Mouse (Mus musculus) left cerebral cortex, postnatal 4 days (tissue): Measurements from ENCODE around the gene Adamts17. TPM values are rescaled to one million over a fixed set of nuclear protein-coding genes. Genes with fewer than 3 reads are reported as not detected.
A peak's percentile ranks its signal among the peaks of the same experiment; 100 is the strongest.

Experiments used
- DNase-seq: peaks from one replicate; pipeline ENCODE4 v3.0.0-alpha.2; 2022
- intact Hi-C: fragments of 180-260 bp; cut with DNase I; formaldehyde crosslinking; loops from one replicate; pipeline ENCODE4 v1.15.1; 2025
- total RNA-seq, 2 experiments: library from RNA; stranded (reverse); gene quantifications; 2 replicates each; pipeline ENCODE4 v1.2.3; 2021

Adamts17 gene
- total RNA-seq, 2 experiments from 2014 or later = 16.1 to 17.3 TPM

GRCm38 (mm10) chr7:67051089-67051718 is 211.7 kb downstream of the Adamts17 start:
- DNase-seq = no peak
- intact Hi-C loops = no loop called here

- DNase-seq = no peak
- intact Hi-C loops = no loop called here
Observed at GRCm38 (mm10) chr7:67054876-67055275, 215.3 kb downstream of the Adamts17 start.

- DNase-seq = peak; percentile 84
- intact Hi-C loops = no loop called here
Observed at GRCm38 (mm10) chr7:67055510-67055909, 216.0 kb downstream of the Adamts17 start.

- peak; percentile 53 for DNase-seq
- intact Hi-C loops = no loop called here
Observed at GRCm38 (mm10) chr7:67061756-67062155, 222.2 kb downstream of the Adamts17 start.

- intact Hi-C loops = no loop called here
Observed at GRCm38 (mm10) chr7:67062571-67062970, 223.0 kb downstream of the Adamts17 start.

GRCm38 (mm10) chr7:67064627-67065305 is 225.2 kb downstream of the Adamts17 start:
- peak; percentile 5 for DNase-seq

More at GRCm38 (mm10) chr7:67062571-67062970, 223.0 kb downstream of the Adamts17 start:
- DNase-seq = no peak

GRCm38 (mm10) chr7:67065631-67066030 is 226.1 kb downstream of the Adamts17 start:
- intact Hi-C loops = no loop called here
- no peak for DNase-seq

More at GRCm38 (mm10) chr7:67064627-67065305, 225.2 kb downstream of the Adamts17 start:
- intact Hi-C loops = no loop called here

- no peak for DNase-seq
- intact Hi-C loops = no loop called here
Observed at GRCm38 (mm10) chr7:67072015-67072685, 232.6 kb downstream of the Adamts17 start.

- DNase-seq = no peak
- intact Hi-C loops = no loop called here
Observed at GRCm38 (mm10) chr7:67082751-67083150, 243.2 kb downstream of the Adamts17 start.

GRCm38 (mm10) chr7:67087759-67088158 is 248.2 kb downstream of the Adamts17 start:
- DNase-seq = peak; percentile 74

GRCm38 (mm10) chr7:67097096-67097495 is 257.6 kb downstream of the Adamts17 start:
- no peak for DNase-seq
- intact Hi-C loops = no loop called here

More at GRCm38 (mm10) chr7:67087759-67088158, 248.2 kb downstream of the Adamts17 start:
- intact Hi-C loops = no loop called here

GRCm38 (mm10) chr7:67101418-67101973 is 262.0 kb downstream of the Adamts17 start:
- no peak for DNase-seq
- intact Hi-C loops = no loop called here

GRCm38 (mm10) chr7:67110551-67111159 is 271.1 kb downstream of the Adamts17 start:
- DNase-seq = no peak
- intact Hi-C loops = no loop called here

GRCm38 (mm10) chr7:67112495-67113216 is 273.1 kb downstream of the Adamts17 start:
- intact Hi-C loops = no loop called here
- DNase-seq = no peak

GRCm38 (mm10) chr7:67114056-67114455 is 274.5 kb downstream of the Adamts17 start:
- intact Hi-C loops = no loop called here
- no peak for DNase-seq

GRCm38 (mm10) chr7:67115056-67115455 is 275.5 kb downstream of the Adamts17 start:
- intact Hi-C loops = no loop called here
- DNase-seq = no peak

GRCm38 (mm10) chr7:67135140-67135539 is 295.6 kb downstream of the Adamts17 start:
- DNase-seq = no peak

GRCm38 (mm10) chr7:67142347-67143015 is 302.9 kb downstream of the Adamts17 start:
- DNase-seq = no peak
- intact Hi-C loops = no loop called here

More at GRCm38 (mm10) chr7:67135140-67135539, 295.6 kb downstream of the Adamts17 start:
- intact Hi-C loops = no loop called here

- intact Hi-C loops = no loop called here
- peak; percentile 33 for DNase-seq
Observed at GRCm38 (mm10) chr7:67145748-67146147, 306.2 kb downstream of the Adamts17 start.

- intact Hi-C loops = no loop called here
- no peak for DNase-seq
Observed at GRCm38 (mm10) chr7:67146151-67146550, 306.6 kb downstream of the Adamts17 start.
